Mouse (Mus musculus) cerebellum, adult 18-20 months (tissue): ENCODE data around the gene Tubd1.
"Not testable (repeated sequence)": the region's sequence is repeated elsewhere in the genome, so short reads cannot be mapped to it uniquely, and the experiment has no call there.

Experiments
- DNase-seq, 2 experiments: peaks; one replicate each; pipeline ENCODE4 v3.0.0; 2021

The Tubd1 gene

DNA sequence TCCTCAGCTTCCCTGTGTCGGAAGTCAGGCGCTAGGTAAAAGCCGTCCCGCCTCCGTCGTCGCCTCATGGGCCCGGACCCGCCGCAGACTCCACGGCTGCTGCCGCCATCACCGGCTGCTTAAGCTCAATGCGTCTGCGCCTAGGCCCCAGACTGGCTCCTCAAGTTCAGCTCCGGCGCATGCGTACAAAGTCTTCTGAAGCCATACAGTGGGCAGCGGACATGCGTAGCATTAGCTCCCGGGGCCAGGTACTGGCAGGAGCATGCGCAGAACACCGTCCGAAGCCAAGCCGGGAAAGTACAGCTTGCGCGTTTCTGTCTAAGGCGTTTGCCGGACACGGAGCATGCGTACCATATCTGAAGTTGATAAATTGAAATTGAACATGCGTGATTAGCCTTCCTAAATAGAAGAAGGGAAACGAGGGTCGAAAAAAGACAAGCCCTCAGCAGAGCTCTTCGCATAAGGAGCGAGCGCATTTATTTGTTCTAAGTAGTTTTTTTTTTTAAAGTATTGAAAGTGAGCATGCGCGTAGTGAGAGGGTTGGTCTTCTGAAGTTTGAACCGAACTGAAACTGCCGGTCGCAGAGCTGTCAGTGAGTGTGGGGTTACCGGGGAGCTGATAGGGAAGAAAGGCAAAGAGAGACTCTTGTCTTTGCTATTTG, at the start of gene Tubd1, which contains the start of gene Rps6kb1:
Gene Tubd1 (plus strand): TSS at position 353 of the 661 bp plus-strand sequence.
Gene Rps6kb1 (minus strand): TSS at position 167 of the 661 bp plus-strand sequence.
- peak; percentile 99 to 100 for DNase-seq

GRCm38 (mm10) chr11:86497356-86497755, 47.4 kb upstream of the Tubd1 start:
- DNase-seq, result no peak

DNA sequence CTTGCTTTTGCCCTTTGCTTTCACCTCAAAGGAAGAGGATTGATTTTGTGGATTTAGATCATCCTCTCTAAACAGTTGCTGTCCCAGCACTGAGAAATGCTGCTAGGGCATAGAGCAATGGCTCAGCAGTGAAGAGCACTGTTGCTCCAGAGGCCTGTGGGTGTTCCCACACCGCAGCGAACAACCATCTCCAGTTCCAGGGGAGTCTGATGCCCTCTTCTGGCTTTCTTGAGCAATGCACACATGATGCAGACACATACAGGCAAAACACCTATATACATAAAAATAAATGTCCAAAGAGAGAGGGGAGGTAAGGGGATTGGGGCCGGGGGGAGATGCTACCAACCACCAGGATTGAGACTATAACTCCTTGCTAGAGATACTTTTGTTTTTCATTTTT, 46.9 kb upstream of the Tubd1 start:
- DNase-seq, result no peak

GRCm38 (mm10) chr11:86500795-86501194, 44.0 kb upstream of the Tubd1 start:
- DNase-seq, result no peak

DNA sequence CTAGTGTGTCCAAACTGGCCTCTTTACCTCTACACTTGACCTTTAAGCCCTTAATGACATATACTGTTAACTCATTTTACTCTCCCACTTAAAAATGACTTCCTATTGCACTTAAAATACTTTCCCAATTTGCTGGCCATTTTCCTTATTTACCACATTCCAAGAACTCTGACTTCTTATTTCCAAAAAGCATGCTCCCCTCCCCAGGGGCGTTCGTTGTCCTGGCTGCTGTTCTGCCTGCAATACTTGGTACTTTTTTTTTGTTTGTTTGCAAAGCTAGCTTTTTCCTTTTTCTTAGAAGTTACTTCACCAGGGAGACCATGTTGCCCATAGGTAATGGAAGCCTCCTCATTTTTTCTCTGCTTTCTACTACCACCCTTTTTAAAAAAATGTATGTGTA, 41.7 kb upstream of the Tubd1 start:
- DNase-seq, result no peak

DNA sequence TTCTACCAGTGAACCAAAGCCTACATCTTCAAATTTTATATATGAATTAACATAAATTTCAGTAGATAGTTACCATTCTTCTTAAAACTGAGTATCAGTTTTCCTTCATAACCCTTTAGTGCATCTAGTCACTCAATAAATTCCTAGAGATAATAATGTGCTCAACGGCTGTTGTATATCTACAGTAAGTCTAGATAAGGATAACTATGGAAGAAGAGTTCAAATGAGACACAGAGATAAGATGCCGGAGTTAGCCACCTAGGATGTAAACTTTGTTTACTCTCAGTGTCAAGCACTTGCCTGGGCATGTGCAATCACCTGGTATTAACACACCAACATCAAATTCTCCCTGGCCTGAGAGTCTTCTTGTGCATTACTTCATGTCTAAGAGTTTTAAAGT, 37.5 kb upstream of the Tubd1 start:
- no peak for DNase-seq

- no peak for DNase-seq
Observed at GRCm38 (mm10) chr11:86507991-86508390, 36.8 kb upstream of the Tubd1 start.

DNA sequence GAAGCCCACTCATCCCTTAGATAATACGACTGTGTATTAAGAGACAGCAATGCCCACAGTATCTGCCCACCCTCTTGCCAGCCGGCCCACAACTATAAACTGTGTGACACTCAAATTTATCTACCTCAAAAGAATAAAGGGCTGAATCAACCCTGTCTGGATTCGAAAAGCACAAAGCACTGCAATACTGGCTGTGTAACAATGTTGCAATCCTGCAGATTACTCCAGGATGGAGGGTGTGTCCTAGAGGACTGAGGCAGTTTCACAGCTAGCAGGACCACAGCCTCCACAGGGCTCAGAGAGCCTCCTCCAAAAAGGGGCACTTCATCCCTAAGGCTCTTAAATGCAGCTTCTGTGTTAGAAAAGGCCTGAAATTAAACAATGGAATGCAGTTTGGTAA, 28.2 kb upstream of the Tubd1 start:
- DNase-seq, result no peak

DNA sequence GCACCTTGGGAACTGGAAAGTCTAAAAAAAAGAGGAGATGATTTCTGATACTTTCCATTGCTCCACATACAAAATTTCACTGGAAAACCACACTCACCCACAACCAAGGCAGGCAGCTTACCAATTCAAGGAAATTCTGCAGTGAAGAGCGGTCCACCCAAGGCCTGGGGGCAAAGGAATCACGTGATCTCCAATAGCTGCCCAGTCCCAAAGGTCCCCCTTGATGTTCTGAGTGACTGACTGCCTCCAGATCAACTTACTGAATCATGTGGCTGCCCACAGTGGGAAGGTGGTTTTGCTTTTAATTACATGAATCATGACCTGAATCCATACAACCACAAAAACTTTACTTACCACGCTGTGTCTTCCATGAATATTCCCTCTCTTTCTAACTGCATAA, 27.6 kb upstream of the Tubd1 start:
- DNase-seq, result no peak

DNA sequence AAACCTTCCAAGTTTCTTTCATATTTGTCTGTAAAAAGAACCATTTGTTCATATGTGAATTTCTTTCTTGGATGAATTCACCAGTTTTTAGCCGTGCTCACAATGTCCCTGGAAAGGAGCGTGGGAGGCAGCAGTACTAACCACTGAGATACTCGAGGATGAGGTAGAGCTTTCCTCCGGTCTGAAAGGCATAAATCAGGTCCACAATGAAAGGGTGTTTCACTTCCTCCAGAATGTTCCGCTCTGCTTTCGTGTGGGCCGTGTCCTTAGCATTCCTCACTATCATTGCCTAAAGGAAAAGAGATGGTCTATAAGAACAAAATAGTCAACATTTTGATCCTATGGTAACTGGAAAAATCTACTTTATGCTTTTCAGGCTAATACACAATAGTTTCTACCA, 25.0 kb upstream of the Tubd1 start:
- DNase-seq, result no peak

- no peak for DNase-seq
Observed at GRCm38 (mm10) chr11:86527528-86527927, 17.3 kb upstream of the Tubd1 start.

GRCm38 (mm10) chr11:86532834-86533233, 12.0 kb upstream of the Tubd1 start:
- DNase-seq, result peak; percentile 20 to 39

- DNase-seq, result not testable (repeated sequence)
Observed at GRCm38 (mm10) chr11:86533302-86533701, 11.5 kb upstream of the Tubd1 start.

DNA sequence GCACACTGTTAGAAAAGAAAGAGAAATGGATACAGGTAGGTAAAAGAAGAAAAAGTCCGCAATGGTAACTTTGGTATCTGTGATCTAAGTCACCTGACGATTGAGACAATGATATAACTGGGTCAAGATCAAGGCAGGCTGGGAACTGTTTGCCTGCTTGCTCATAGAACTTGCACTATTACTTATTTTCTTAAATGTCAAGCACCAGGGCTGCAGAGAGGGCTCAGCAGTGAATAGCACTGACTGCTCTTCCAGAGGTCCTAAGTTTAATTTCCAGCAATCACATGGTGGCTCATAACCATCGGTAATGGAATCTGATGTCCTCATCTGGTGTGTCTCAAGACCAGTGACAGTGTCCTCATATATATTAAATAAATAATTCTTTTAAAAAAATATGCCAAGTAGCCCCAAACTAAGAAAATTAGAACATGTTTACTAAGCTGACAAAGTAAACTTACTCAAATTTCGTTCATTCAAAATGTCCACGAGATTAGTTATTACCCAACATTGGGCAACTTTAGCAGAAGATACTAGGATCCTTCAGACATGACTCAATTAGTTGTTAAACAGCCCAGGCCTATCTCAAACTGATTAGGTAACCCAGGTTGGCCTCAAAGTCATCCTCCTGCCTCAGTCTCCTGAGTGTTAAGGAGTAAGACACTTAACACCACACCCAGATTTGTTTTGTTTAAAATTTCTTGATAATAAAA, 10.4 kb upstream of the Tubd1 start:
- no peak for DNase-seq

GRCm38 (mm10) chr11:86538786-86539185, 6.0 kb upstream of the Tubd1 start:
- no peak for DNase-seq

- DNase-seq, result no peak
Observed at GRCm38 (mm10) chr11:86539716-86540475, 4.9 kb upstream of the Tubd1 start.

DNA sequence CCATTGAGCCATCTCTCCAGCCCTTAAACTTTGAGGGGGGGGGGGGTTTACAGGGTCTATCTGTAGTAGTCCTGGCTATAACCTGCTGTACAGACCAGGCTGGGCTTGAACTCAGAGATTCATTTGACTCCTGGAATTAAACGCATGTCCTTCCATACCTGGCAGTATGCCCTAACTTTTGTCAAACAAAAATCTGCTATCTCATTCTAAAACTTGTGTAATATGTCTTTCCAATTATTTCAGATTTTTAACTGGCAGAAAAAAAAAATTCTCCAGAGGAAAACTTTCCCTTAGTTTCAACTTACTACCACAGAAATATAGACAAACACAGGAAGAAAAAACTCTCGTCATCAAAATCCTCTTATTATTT, 4.3 kb upstream of the Tubd1 start:
- DNase-seq, result no peak

GRCm38 (mm10) chr11:86542851-86543250, 1.9 kb upstream of the Tubd1 start:
- DNase-seq, result no peak

DNA sequence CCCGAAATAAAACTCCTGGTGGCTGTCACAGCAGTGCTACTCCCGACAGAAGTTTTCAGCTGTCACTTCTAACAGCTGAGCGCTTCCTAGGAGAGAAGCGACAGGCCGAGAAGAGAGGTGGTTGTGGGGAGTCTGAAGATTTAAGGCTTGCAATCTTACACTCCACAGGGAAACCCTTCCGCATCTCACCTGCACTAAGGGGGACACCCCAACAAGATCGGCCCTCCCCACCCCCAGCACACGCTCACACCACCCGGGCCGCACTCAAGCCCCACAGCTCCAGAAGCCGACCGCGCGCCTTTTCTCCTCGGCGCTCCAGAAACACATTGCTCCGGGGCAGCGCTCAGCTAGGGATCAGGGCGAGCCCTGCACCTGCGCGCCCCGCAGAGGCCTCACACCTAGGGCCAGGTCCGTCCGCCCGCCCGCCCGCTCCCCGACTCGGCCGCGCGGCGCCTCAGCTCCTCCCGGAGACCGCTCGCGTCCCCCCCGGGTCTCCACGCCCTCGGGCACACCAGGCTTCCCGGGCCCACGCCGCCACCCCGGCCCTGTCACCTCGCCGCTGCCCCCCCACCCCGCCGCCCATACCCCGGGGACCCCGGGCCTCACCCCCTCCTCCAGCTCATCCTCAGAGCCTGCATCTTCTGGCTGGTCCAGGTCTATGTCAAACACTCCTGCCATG, 692 bp upstream of the Tubd1 start:
- peak in 1 of 2 experiments; percentile 62 for DNase-seq

- no peak for DNase-seq
Observed at GRCm38 (mm10) chr11:86545556-86545955, 765 bp downstream of the Tubd1 start.

DNA sequence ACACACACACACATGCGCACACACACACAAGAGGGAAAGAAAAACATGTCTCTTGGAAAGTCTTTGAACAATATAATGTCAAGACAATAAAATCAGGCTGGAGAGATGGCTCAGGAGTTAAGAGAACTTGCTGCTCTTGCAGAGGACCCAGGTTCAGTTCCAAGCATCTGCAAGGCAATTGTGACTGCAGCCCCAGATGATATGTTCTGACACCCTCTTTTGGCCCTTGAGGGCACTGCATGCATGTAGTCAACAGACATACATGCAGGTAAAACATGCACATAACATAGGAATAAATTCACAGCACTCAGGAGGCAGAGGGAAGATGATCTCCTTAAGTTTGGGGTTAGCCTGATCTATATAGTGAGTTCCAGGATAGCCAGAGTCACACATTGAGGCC, 2.6 kb downstream of the Tubd1 start:
- DNase-seq, result no peak

- DNase-seq, result no peak
Observed at GRCm38 (mm10) chr11:86553525-86553924, 8.7 kb downstream of the Tubd1 start.

DNA sequence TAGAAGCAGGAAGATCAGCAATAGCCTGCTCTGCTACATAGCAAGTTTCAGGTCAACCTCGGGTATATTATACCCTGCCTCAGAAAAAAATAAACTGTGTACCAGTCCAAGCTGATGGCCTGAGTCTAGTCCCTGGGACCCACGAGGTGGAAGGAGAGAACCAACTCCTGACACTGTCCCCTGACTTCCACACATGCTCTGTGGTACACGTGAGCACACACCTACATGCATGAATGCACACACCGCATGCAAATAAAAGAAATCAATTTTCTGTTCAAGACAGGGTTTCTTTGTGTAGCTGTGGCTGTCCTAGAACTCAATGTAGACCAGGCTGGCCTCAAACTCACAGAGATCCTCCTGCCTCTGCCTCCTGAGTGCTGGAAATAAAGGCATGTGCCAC, 13.5 kb downstream of the Tubd1 start:
- DNase-seq, result no peak
